ENCODE assay signal across 9 mouse cellular contexts in genomic region chr8:92358141-92358999, GRCm38 (mm10). TPM values are rescaled to one million over a fixed set of nuclear protein-coding genes. Genes with fewer than 3 reads are reported as not detected.
A peak's percentile ranks its signal among the peaks of the same experiment; 100 is the strongest.
DNase-seq lines count a peak whose midpoint lies in the region; ATAC-seq and TF ChIP-seq lines count a peak whose summit lies in the region.
"Had no signal": no experiment of that assay in that cellular context is flagged by ENCODE, and none has a peak within 500 bp of the region (broad histone marks: within the 10 kb centered on the region; RNA-seq: fewer than 3 reads in every experiment).

No protein-coding gene starts in this region.

- peak overlapping the region; percentile 73 for H3K27ac ChIP-seq in embryonic fibroblast, embryonic 13.5 days (ENCODE audit: insufficient read depth, low read length)

- TF ChIP-seq CTCF in embryonic fibroblast, embryonic 13.5 days (IDR thresholded peaks at IDR 0.05; ENCODE audit: borderline replicate concordance, insufficient read depth, low read length): no peak

- peak overlapping the region; percentile 62 for H3K4me3 ChIP-seq in embryonic fibroblast, embryonic 13.5 days (ENCODE audit: insufficient read depth, low read length)

- no peaks in the 10 kb centered on the region for H3K4me1 ChIP-seq in embryonic fibroblast, embryonic 13.5 days (ENCODE audit: control insufficient read depth, insufficient read depth, low read length)

- no peak for TF ChIP-seq POLR2A in embryonic fibroblast, embryonic 13.5 days (IDR thresholded peaks at IDR 0.05; ENCODE audit: low read depth, low read length)

- no peak for ATAC-seq in erythroid progenitor cell, adult 5-6 weeks (replicated peaks; ENCODE audit: low FRiP score, poor library complexity, severe bottlenecking)

- DNase-seq in gastrocnemius, postnatal 4 days (ENCODE audit: low spot score in 2 of 2): peak; percentile 19 to 32
- no peak for DNase-seq in gastrocnemius, postnatal 25 days
- DNase-seq in ES-CJ7 (ENCODE audit: low read depth, low spot score): peak; percentile 37
- DNase-seq in induced T-regulatory cell, adult 2 months (ENCODE audit: low read depth): peak; percentile 25
- DNase-seq in lung, postnatal 14 days: peak; percentile 20
- no peak for DNase-seq in spleen, adult 12 weeks (ENCODE audit: low spot score)

RNA-seq across cellular contexts. Expression of gene Irx5, which starts 0.9 kb away (rescaled TPM):
- 1 to 10 TPM in 1 of 2 experiments, under 1 TPM in 1; 0.49 to 1.0 TPM for total RNA-seq in gastrocnemius, postnatal 4 days (2021)
- 1 to 10 TPM in 1 of 2 experiments, not detected in 1; 7.7 TPM for total RNA-seq in gastrocnemius, postnatal 25 days (2021)
- 4.1 and 5.8 TPM in 2 replicates for polyA plus RNA-seq in embryonic fibroblast, embryonic 13.5 days (2011; ENCODE audit: insufficient read length, low read depth, missing spikeins)
- not detected in 2 replicates for total RNA-seq in erythroid progenitor cell, adult 5-6 weeks (2015; ENCODE audit: low replicate concordance)
- 0.13 TPM in 1 of 2 replicates, not detected in the other for total RNA-seq in erythroid progenitor cell, adult 5-6 weeks (2017; ENCODE audit: low replicate concordance)
- total RNA-seq: hematopoietic stem cell, adult 5-6 weeks had no signal

Comparison
In these comparisons a context has a peak if more than half of its experiments do, and no peak if none do; other contexts are left out.
1. DNase-seq: peak in gastrocnemius, postnatal 4 days (2 of 2), ES-CJ7 (single experiment), induced T-regulatory cell, adult 2 months (single experiment) and lung, postnatal 14 days (single experiment); none in gastrocnemius, postnatal 25 days (single experiment) and spleen, adult 12 weeks (single experiment).